Mouse (Mus musculus): ENCODE data around the gene Enpp1. TPM values are rescaled to one million over a fixed set of nuclear protein-coding genes. Genes with fewer than 3 reads are reported as not detected.

The Enpp1 gene
- polyA plus RNA-seq, 1 experiment from 2014 or later: 1.9 TPM

DNA sequence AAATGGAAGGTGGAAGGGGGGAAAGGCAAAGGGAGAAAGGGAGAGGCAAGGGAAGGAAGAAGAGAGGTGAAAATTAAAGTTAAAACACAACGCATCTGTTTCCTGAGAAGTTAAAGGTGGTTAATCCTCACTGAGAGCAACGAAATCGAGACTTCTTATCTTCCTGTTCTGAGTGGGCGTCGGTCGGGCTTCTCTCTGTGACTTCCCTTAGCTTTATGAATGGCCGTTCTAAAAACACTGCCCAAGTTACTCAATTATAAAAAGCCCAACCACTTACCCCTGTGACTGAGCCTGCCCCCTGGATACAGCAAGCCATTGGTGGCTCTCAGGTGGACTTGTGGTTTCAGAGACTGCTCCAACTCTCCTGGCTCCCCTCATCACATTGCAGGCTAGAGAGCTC lies 119.0 kb downstream of the Enpp1 start:
- 47% methylated on average over 7 of the region's 7 CpGs for WGBS
- Histone ChIP-seq H3K36me3 (no peaks in the 10 kb centered on the region), H3K9ac (no peak overlapping the region), H3K27ac (no peak overlapping the region), H3K27me3 (no peaks in the 10 kb centered on the region), H3K4me2 (replicated peaks) (no peak overlapping the region), H3K9me3 (no peaks in the 10 kb centered on the region), H3K4me1 (peaks cover 35% of the 10 kb centered on the region), H3K4me3 (no peak overlapping the region)
- ATAC-seq (ENCODE audit: insufficient number of reproducible peaks, insufficient read depth, low FRiP score, low TSS enrichment): no peak

DNA sequence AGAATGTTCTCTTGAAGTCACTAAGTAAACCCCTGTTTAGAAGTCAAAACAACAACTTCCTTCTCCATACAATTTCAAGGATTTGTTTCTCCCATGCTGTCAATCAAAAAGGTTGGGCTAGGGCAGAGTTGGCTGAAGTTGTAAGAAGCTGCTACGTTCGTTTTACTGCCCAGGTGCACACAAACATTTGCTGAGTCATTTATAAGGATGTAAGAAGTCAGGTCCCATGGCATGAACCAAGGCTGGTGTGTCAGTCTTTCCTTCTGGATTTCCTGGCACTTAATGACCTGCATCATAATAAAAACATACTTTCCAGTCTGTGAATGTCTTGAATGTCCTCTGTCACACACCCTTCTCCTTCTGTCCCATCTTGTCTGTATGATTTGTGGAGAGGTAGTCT lies 119.6 kb downstream of the Enpp1 start:
- H3K4me1 ChIP-seq: peaks cover 30% of the 10 kb centered on the region
- WGBS: 61% methylated on average over 2 of the region's 2 CpGs

DNA sequence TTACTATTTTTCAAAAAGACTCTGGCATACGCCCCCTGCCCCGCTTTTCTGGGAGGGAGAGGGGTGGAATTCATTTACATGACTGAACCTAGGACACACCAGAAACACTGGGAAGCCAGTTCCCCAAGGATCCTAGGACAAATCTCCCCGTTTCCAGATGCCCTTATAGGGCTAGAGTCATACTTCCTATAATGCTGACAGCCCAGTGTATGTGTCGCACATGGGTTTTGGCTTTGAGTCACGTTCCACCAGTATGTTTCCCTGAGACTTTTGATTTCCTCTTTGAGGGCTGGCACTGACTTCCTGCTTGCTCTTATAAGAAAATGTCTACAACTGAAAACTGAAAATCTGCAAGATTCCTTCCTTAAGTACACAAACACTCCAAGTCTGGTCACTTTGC lies 120.2 kb downstream of the Enpp1 start:
- no peaks in the 10 kb centered on the region for H3K9me3 ChIP-seq
- H3K4me3 ChIP-seq: no peak overlapping the region
- H3K27ac ChIP-seq: no peak overlapping the region
- WGBS: 51% methylated on average over 5 of the region's 5 CpGs
- no peak for ATAC-seq (ENCODE audit: insufficient number of reproducible peaks, insufficient read depth, low FRiP score, low TSS enrichment)
- no peak overlapping the region for H3K4me2 ChIP-seq (replicated peaks)
- H3K4me1 ChIP-seq: peaks cover 26% of the 10 kb centered on the region
- no peak overlapping the region for H3K9ac ChIP-seq
- no peaks in the 10 kb centered on the region for H3K36me3 ChIP-seq
- no peaks in the 10 kb centered on the region for H3K27me3 ChIP-seq

More for the DNA sequence above, 119.6 kb downstream of the Enpp1 start:
- no peaks in the 10 kb centered on the region for H3K36me3 ChIP-seq
- no peaks in the 10 kb centered on the region for H3K9me3 ChIP-seq
- H3K27me3 ChIP-seq: no peaks in the 10 kb centered on the region
- no peak overlapping the region for H3K27ac ChIP-seq
- no peak overlapping the region for H3K4me2 ChIP-seq (replicated peaks)
- H3K4me3 ChIP-seq: no peak overlapping the region
- ATAC-seq (ENCODE audit: insufficient number of reproducible peaks, insufficient read depth, low FRiP score, low TSS enrichment): no peak
- no peak overlapping the region for H3K9ac ChIP-seq

DNA sequence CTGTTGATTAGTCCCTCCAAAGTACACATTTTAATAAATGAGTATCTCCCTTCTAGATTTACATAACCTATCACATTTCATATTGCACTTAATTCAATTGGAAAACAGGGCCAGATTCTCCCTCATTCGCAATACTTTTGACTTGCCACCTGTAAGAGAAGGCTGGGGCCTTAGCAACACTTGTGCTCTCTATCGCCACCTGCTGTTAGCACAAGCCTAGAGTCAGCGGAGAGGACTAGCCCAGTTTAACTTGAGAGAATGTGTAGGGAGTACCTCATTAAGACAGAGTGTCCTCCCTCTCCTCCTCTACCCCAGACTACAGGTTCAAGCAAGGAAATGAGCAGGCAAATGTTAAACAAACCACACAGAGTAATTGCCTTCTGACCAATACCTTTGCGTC lies 120.8 kb downstream of the Enpp1 start:
- Histone ChIP-seq H3K36me3 (no peaks in the 10 kb centered on the region), H3K9me3 (no peaks in the 10 kb centered on the region), H3K4me1 (peaks cover 19% of the 10 kb centered on the region), H3K9ac (no peak overlapping the region), H3K4me2 (replicated peaks) (no peak overlapping the region), H3K4me3 (no peak overlapping the region), H3K27ac (no peak overlapping the region), H3K27me3 (no peaks in the 10 kb centered on the region)
- WGBS: 16% methylated on average over 4 of the region's 4 CpGs
- ATAC-seq (ENCODE audit: insufficient number of reproducible peaks, insufficient read depth, low FRiP score, low TSS enrichment): no peak

DNA sequence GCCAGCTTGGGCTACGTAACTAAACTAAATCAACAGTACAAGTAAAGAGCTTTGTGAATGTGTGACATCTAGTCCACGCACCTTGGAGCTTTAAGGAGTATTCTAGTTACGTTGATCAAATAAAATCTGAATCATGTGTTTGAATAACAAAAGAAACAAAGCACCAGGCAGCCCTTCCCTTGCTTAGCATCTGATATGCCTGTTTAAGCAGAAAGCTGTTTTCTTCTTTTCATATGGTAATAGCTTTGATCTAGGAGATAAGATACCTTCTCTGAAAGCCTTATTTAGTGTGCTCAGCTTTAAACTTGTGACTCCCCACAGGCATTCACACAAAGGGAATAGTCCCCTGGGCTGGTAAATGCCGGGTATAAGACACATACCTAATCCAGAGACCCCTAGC lies 121.4 kb downstream of the Enpp1 start:
- Histone ChIP-seq H3K27me3 (no peaks in the 10 kb centered on the region), H3K27ac (no peak overlapping the region), H3K4me1 (peaks cover 15% of the 10 kb centered on the region), H3K9me3 (no peaks in the 10 kb centered on the region), H3K36me3 (no peaks in the 10 kb centered on the region), H3K4me3 (no peak overlapping the region), H3K9ac (no peak overlapping the region), H3K4me2 (replicated peaks) (no peak overlapping the region)
- WGBS: 63% methylated on average over 4 of the region's 4 CpGs
- ATAC-seq (ENCODE audit: insufficient number of reproducible peaks, insufficient read depth, low FRiP score, low TSS enrichment): no peak

DNA sequence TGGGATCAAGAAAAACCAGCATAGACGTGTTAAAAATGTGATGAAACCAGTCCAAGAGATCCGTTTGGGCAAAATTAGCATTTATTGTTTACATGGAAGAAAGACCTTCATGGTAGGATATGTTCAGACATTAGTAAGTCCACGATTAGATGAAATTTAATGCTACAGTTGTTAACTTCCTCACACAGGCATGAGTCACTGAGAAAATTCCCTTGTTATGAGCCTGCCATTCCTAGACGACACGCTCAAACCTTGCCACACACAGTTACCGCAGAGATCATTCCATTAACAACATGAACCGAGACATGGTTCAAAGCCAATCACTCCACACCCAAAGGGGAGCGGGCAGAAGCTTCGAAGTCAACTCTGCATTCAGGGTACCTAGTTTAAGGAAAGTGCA lies 122.7 kb downstream of the Enpp1 start:
- H3K9me3 ChIP-seq: no peaks in the 10 kb centered on the region
- H3K4me3 ChIP-seq: no peak overlapping the region
- peaks cover 10% of the 10 kb centered on the region for H3K4me1 ChIP-seq
- H3K36me3 ChIP-seq: no peaks in the 10 kb centered on the region
- no peak overlapping the region for H3K27ac ChIP-seq
- no peaks in the 10 kb centered on the region for H3K27me3 ChIP-seq
- H3K9ac ChIP-seq: no peak overlapping the region
- WGBS: 85% methylated on average over 9 of the region's 9 CpGs
- ATAC-seq (ENCODE audit: insufficient number of reproducible peaks, insufficient read depth, low FRiP score, low TSS enrichment): no peak
- H3K4me2 ChIP-seq (replicated peaks): no peak overlapping the region

DNA sequence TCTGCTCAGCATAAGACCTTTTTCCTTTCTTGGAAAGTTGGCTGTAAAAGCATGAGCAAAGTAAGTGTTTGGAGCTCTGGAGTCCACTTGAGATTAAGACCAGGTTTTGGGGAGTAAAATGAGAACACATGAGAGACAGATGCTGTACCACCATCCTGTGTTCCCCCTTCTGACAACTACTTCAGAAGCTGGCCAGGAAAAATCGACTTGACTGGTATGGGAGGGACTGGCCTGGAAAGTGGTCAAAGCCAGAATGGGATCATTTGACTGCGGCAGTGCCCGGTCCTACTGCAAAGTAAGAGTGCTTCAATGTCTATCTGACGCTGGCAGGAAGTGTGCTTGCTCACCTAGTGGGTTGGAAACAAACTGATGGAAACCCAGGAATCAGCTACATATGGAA lies 123.1 kb downstream of the Enpp1 start:
- ATAC-seq (ENCODE audit: insufficient number of reproducible peaks, insufficient read depth, low FRiP score, low TSS enrichment): no peak
- Histone ChIP-seq H3K4me2 (replicated peaks) (no peak overlapping the region), H3K36me3 (no peaks in the 10 kb centered on the region), H3K27me3 (no peaks in the 10 kb centered on the region), H3K4me1 (peaks cover 10% of the 10 kb centered on the region), H3K9me3 (no peaks in the 10 kb centered on the region), H3K27ac (no peak overlapping the region), H3K9ac (no peak overlapping the region), H3K4me3 (no peak overlapping the region)
- WGBS: 79% methylated on average over 4 of the region's 4 CpGs

Other genes with a start within 250 kb of the Enpp1 start
- gene Ccn2, start 116.7 kb downstream of the Enpp1 start, polyA plus RNA-seq (2016; fragmentation: Nextera tagmentation; extraction: Ambion mirVana): 9.6 and 10.5 TPM in 2 replicates
- gene Enpp3, start 130.7 kb upstream of the Enpp1 start, polyA plus RNA-seq (2016; fragmentation: Nextera tagmentation; extraction: Ambion mirVana): 6.2 and 8.1 TPM in 2 replicates
- 33.6 and 38.9 TPM in 2 replicates for gene Med23, start 157.8 kb upstream of the Enpp1 start, polyA plus RNA-seq (2016; fragmentation: Nextera tagmentation; extraction: Ambion mirVana)
- gene Arg1, start 215.3 kb upstream of the Enpp1 start, polyA plus RNA-seq (2016; fragmentation: Nextera tagmentation; extraction: Ambion mirVana): 3.9 and 8.5 TPM in 2 replicates

Measured in embryonic facial prominence, embryonic 12.5 days (tissue).